Mouse (Mus musculus) monocyte, adult 2 months (primary cell): Measurements from ENCODE around the gene Rgs14.

Experiments used
- DNase-seq, 2 experiments: peaks; one replicate each; pipeline ENCODE4 v3.0.0; 2022; ENCODE audit warnings: low spot score in 2 of 2, low read depth in 1 of 2

Rgs14 gene

DNA sequence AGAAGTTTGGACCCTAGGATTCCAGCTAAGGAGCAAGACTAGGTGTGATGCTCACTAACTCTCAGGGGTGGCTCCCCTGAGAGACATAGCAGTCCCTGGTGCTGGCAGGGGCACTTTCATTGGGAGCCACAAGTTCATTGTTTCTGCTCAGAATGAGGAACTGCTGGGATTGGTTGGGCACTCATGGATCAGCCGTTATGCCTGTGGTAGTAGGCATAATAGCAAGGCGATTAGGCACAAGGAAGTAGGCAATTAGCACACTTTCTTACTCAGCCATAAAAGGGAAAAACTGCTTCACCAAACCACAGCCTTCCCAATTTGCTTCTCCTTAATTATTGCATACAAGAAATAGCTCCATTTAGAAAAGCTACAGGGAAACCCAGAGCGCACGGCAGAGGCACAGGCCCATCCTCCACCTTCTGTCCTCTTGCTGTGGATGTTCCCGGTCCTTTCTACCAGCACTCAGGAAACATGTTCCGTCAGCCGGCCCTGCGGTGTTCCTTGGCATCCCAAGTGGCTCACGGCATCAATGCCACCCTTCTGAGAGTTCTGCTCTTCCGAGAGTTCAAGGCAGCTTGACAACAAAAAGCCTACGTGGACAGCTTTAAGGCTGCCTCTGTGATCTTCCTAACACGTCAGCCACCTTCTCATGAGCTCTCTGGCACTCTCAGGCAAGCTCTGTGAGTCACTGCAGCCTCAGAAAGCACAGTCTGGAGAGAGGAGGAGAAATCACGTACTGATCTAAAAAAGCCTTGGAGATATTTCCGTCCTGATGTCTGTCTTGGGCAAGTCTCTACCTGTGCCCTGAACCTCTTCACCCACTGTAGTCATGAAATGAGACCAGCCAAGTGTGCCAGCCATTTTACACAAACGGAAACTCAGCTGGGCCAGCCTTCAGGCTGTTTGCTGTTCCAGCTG, 34.7 kb downstream of the Rgs14 start:
- DNase-seq, result no peak

DNA sequence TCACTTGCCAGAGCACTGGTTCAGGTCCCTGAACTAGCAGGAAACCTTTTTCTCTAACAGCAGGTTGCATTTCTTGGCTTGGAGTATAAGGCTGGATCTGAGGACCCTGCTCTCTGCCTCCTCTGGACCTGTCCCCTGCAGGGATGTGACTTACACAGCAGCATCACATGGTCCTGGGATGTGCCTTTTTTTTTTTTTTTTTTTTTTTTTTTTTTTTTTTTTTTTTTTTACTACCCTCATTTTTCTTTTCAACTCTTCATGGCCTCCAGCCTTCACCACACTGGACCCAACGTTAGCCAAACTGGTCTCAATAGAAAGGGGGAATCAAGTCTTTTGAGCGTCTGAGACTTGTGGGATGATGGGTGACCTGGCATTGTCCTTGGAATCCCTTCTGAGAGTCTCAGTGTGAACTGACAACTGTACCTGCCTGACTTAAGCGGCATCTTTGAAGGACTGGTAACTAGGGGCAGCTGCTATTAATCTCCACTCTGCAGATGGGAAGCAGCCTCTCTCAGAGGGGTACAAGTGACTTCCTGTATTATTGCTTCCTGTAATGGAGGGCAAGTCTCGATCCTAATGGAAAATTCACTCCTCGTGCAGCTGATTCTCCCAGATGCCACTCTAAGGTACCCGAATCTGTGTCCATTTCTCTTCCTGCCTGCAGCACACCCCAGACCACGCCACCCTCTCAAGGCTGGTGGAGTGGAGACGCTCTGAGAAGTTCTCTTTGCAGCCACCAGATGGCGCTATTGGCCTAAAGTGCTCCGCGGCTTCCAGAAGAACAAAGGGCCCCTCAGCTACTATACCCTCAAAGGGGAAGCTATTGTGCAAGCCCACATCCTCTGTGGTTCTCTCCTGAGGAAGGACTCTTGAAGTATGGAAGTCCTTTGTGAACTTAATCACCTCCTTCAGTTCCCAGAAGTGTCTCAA, 35.6 kb downstream of the Rgs14 start:
- peak; percentile 66 to 73 for DNase-seq

DNA sequence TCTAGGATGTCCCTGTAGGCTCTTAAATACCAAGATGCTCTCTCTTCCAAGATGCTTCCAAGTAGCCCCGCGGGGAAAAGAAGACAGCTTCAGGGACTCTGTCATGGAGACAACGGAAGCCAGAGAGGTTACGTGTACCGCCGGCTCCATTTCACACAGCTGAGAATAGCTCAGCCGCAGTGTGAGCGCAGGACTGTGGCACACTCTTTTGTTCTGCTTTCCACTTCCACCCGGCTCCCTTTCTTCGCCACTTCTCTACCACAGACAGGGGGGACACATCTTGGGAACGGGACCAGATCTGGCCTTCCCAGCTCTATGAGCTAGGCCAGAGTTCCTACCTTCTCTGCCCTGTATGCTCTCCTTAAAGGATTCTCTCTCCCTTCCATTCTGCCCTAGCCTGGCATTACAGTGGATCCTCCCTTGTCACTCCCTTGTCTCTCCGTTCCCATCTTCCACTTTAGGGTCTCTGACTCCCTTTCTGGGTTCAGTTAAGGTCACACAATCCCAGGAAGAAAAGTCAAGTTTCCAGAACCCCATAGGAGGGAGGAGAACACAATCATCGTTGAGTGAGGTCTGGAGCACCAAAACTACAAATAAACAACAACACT, 36.4 kb downstream of the Rgs14 start:
- DNase-seq, result peak in 1 of 2 experiments; percentile 45

DNA sequence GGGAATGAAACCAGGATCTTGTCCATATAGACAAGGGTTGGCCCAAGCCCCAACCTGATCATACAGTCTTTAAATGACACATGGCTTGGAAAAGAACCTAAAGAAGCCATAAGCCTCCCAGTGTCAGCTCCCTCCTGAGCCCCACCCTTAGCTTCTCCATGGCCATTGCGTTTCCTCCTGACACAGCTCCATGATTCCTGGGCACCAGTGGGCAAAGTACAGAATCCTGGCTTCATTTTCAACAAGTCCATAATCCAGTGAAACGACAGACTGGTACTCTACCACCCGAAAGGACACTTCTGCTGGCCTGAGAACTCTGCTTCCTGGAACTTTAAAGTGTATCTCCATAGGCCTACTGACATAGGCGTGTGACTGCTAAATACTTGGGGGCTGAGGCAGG, 37.8 kb downstream of the Rgs14 start:
- no peak for DNase-seq

DNA sequence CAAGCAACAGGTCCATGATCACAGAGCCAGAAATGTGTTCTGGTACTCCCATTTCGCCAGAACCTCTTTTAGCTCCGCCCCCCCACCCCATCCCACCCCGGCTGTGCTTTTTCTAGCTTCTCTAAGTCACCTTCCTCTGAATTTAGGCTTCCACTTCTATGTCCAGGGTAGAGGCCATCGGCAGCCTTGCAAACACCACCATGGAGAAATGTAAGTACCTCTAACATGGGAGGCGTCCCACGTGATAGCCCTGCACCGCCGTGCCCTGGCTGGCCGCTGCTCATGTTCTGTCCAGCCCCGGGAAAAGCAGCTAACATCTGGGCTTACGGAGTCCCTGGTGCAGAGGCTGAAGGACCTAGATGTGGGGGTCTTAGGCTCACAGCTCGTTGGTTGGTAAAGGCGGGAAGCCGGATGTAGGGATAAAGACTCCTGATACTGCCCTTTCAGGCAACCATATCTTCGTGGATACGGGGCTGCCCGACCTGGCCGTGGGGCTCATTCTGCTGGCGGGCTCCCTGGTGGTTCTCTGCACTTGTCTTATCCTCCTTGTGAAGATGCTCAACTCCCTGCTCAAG, 39.1 kb downstream of the Rgs14 start:
- no peak for DNase-seq

DNA sequence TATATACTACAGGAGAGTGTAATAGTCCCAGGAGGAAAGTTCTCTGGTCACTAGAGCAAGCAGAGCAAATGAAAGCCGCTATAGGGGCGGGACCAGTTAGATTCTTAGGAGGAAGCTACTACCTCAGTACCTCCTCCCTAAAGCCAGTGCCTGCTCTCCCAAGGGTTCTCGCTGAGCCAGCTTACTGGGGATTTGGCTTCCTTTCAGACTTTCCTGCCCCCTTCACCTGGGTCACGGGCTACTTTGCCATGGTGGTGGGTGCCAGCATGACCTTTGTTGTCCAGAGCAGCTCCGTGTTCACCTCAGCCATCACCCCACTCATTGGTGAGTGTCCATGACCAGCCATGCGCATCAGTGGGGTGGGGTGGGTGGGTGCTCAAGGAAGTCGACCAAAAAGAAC, 42.3 kb downstream of the Rgs14 start:
- no peak for DNase-seq

DNA sequence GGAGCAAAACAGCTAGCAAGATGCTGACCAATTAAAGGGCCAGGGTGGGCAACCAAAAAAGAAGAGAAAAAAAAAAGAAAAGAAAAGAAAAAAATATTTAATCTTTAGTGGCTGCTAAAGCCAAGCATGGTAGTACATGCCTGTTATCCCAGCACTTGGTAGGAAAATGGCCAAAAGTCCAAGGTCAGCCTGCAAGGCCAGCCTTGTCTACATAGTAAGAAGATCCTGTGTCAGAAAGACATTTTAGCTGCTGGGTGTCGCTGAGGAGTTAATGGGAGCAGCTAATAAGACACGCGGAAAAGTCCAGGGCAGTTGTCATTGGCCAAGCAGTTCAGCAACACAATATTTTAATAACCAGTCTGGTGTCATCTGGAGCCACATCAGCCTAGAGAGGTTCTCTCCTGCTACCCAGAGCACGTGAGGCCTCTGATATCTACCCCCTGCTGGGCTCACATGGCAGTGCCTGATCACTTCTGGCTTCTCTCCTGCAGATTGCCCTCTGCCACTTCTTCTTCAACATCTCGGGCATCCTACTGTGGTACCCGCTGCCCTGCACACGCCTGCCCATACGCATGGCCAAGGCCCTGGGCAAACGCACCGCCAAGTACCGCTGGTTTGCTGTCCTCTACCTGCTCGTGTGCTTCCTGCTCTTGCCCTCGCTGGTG, 43.2 kb downstream of the Rgs14 start:
- no peak for DNase-seq

DNA sequence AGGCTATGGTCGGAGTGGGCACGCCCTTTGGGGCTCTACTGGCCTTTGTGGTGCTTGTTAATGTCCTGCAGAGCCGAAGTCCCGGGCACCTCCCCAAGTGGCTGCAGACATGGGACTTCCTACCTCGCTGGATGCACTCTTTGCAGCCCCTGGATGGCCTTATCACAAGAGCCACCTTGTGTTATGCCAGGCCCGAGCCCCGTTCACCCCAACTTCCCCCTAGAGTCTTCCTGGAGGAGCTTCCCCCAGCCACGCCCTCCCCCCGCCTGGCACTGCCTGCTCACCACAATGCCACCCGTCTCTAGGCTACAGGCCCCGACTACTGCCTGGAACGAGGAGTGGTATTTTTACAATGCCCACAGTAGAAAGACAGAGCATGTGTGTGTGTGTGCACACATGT, 43.8 kb downstream of the Rgs14 start:
- DNase-seq, result no peak

DNA sequence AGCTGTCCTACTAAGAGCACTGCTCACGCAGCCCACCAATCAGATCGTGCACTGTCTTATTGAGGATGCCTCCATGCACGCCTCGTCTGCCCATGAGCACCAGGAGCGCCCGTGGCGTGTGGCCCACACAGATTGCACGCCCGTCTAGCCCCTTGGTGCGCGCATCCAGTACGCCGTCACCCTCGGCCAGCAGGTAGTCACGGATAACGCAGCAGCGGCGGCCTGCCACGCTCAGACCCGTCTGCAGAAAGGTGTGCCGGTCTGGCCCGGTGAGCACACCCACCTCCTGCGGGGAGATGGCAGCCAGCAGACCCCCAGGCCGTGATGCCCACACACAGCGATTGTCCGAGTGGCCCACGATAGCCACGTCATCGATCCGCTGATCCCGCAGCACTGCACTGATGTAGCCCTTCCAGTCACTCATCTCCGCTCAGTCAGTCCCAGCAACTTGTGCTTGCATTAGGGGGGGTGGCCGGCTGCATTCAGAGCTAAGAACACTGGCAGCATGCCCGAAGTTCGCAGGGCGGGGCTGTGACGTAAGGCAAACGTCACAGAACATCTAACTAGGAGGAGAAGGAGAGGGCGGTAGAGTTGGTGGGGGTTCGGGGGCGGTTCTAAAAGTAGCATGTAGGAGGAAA, 45.3 kb downstream of the Rgs14 start, which contains the start of gene Pfn3:
TSS of gene Pfn3 (minus strand) at position 490 of the 638 bp plus-strand sequence.
- no peak for DNase-seq

DNA sequence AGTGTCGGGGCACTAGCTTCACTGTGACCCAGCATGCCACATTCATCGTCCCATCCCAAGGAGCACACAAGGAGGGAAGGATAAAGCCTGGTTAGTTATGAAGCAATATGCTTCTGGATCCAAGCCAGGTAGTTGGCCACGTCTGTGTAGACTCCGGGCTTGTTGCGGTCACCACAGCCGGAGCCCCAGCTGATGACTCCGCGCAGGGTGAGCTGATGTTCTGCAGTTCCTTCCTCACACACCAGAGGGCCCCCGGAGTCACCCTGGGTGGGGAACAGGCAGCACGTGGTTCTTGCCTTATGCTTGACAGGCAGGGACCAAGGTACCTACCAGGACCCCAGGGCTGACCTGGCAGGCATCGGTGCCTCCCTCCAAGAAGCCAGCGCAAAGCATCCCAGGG, 48.5 kb downstream of the Rgs14 start:
- peak; percentile 76 to 82 for DNase-seq

DNA sequence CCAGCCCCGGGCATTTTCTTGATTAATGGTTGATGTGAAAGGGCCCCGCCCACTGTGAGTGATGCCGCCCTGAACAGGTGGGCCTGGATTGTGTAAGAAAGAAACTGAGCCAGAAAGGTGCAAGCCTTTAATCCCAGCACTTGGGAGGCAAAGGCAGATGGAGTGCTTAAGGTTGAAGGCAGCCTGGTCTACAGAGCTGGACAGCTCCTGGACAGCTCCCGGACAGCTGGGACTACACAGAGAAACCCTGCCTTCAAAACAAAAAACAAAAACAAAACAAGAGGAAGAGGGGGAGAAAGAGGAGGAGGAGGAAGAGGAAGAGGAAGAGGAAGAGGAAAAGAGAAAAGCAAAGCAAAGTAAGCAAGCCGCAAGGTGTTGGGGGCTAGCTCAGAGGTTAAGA, 49.6 kb downstream of the Rgs14 start:
- no peak for DNase-seq

DNA sequence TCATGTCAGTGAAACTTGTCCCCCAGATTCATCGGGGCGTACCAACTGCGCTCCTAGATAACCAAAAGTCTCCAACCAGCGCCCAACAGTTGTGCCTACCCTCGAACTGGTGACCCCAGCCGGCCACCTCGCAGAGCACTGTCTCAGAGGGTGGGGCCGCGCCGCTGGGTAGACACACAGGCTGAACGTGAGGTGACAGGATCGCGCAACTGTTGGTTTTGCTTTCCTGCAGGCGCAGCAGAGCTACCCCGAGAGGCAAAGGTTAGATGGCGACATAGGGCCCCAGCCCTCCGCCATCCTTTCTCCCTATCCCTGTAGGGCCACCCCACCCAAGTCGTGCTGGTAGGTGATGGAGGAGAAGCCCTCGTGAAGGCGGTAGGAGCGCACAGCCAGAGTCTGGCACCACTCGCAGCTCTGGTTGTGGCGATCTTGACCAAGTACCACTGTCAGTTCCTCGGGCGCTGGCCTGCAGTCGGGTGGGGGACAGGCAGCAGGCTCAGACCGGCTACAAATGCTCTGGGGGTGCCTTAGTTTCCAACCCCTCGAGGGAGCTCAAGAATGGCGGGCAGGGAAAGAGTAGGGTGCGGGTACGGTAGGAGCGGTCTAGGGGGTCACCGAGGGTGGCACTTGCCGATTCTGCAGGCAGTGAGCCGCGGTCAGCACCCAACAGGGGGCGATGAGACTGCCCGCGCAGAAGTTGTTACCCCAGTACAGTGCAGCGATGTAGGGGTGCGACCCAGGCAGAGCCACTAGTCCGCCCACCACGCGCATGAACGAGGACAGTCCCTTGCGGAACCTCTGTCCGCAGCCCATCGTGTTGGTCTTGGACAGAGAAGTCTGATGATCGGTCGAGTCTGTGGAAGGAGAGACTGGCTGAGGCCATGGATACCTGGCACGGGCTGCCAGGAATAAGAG, 50.7 kb downstream of the Rgs14 start:
- DNase-seq, result no peak

DNA sequence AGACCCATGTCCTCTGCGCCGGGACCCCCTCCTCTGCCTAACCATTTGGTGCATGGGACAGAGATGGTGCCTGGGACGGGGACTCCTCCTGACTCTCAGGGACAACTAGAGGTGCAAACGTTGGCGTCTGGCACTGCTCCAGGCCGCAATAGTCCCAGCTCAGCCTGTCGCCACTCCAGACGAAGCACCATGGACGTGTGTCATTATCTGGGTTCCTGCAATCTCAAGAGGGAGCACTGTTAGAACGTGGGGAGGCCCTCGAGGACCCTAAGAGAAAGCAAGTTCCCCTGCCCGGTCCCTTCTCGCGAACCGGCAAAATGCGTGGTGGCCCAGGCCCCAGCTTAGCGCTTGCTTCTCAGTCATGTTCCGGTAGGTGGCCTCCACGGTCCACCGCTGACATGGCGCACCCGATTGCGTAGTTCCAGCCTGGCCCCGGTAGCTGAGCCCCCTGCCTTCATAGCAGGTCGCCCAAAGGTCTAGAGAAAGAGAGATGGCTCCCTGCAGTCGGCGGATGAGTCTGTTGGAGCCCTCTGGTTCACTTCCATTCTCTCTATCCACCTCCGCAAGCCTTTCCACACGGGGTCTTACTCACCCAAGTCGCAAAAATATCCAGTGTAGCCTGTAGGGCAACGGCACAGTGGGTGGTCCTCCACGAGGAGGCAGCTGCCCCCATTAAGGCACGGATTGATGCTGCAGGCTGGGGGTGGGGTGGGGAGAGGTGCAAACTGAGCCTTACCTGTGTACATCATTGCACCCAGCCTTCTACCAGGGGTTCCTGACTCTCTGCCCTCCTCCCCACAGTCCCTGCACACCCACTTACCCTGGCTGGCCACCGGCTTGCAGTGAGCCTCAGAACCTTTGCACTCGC, 51.6 kb downstream of the Rgs14 start:
- peak in 1 of 2 experiments; percentile 62 for DNase-seq

DNA sequence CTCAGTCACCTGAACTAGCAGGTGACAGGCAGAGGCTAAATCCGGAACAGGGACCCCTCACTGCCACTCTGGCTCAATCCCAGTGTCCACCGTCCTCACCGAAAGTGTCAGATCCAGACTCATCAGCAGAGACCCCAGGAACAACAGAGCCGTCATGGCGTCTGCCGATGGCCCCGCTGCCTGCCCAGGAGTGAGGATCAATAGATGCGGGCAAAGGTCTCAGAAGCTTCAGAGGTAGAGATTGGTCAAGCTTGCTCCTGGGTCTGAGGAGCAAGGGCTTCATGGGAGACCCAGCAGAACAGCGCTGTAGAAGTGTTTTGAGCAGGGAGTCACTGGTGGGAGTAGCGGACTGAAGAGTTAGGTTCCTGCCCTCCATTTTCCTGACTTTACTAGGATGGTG, 57.1 kb downstream of the Rgs14 start, which contains the start of gene F12:
TSS of gene F12 (minus strand) at position 181 of the 400 bp plus-strand sequence.
- DNase-seq, result no peak

DNA sequence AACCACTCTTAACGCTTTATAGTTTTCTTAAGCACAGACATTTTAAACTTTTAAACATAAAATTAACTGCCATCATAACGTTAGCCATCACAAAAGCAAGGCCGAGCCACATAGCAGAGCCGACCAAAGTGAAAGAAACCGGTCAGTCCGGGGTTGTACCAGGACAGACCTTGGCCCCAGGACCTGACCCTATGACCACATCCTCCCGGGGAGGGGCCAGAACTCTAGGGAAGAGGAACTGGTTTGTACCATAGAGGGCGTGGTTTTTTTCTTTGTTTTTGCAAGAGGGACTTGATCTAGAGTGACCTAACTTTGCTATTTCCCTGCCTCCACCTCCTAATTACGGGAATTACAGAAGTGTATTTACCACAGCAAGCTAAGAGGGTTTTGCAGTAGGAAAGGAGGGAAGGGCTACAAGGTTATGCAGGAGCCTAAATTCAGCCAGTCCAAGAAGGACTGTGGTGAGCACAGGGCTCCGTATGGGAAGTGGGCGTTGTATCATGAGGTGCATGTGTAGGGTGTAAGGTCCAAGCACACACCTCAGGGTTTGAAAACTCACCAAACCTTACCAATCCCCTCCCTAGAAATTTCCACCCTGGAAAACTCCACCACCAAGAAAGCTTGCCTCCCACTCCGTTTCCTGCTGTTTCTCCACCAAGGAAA, 59.8 kb downstream of the Rgs14 start:
- peak; percentile 73 to 77 for DNase-seq

DNA sequence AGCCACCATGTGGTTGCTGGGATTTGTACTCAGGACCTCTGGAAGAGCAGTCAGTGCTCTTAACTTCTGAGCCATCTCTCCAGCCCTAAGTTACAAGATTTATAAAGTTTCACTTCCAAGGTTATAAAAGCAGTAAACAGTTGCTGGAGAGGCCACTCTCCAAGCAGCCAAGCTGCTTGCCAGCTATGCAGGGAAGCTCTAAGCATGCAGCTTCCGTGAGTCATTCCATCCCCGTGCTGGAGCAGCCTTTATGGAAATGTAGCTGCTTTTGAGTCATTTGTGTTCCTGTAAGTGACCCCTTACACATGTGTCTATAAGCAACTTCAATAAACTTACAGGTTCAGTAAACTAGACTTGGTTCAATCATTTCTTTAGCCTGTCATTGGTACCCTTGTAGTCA, 61.0 kb downstream of the Rgs14 start:
- DNase-seq, result no peak

DNA sequence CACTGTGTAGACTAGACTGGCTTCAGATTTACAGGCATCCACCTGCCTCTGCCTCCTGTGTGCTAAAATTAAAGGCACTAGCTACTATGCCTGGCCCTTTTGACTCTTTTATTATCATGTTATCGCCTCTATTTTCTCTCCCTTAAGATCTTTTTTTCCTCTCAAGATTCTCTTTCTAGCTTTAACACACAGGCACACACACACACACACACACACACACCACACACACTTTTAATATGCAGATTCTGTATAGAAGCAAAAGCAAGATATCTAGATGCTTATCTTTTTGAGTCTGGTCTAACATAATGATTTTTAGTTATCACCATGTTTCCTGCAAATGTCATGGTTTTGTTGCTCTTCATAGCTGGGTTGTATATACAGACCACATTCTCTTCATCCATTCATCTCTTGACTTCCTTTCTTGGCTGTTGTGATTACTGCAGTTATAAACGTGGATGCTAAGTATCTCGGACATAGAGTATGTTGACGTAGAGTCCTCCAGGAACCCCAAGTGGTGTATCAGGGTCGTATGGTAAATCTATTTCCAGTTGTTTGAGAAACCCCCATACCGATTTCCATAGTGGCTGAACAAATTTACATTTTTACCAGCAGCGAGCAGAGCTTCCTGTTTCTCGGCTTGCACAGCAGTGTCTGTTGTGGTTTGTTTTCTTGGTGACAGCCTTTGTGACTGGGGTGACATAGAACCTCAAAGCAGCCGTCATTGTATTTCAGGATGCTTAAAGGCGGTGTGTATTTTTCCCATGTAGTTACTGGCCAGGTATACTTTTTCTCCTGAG, 62.6 kb downstream of the Rgs14 start:
- peak in 1 of 2 experiments; percentile 40 for DNase-seq
